ENCODE assay signal across 15 mouse cellular contexts in the genomic region with DNA sequence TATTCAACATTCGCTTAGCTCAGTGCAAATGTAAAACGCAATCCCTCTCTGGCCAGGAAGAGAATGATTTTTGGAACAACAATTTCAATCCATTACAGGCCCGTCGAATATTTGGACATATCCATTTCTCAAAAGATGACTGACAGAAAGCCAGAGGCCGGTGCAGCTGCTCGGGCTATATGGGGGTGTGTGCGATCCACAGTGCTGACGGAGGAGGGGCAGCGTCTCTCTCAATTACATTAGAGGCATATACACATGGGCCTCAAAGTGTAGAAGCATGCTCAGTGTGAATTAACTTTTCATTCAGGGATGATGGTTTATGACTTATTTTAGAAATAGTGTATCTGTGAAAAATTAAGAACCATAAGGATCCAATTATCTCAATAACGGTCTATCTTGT.
"Had no signal": no experiment of that assay in that cellular context is flagged by ENCODE, and none has a peak within 500 bp of the region (broad histone marks: within the 10 kb centered on the region; RNA-seq: fewer than 3 reads in every experiment).

No protein-coding gene starts in this region.

- H3K9me3 ChIP-seq: neural tube, embryonic 15.5 days; stomach, embryonic 15.5 days had no signal

- H3K4me2 ChIP-seq: neural tube, embryonic 15.5 days; stomach, embryonic 15.5 days had no signal

- DNase-seq: retina, postnatal 1 day; right cerebral cortex, adult 18-20 months; right cerebral cortex, postnatal 14 days; right cerebral cortex, postnatal 25 days; right cerebral cortex, postnatal 4 days; spleen, adult 18-20 months; thymus, adult 18-20 months; thymus, adult 2 months; thymus, postnatal 14 days; thymus, postnatal 25 days; thymus, postnatal 36 days; thymus, postnatal 4 days had no signal

- H3K4me3 ChIP-seq: neural tube, embryonic 15.5 days; stomach, embryonic 15.5 days had no signal

- H3K4me1 ChIP-seq: neural tube, embryonic 15.5 days; stomach, embryonic 15.5 days had no signal

- H3K27me3 ChIP-seq: neural tube, embryonic 15.5 days; stomach, embryonic 15.5 days had no signal

- H3K36me3 ChIP-seq: neural tube, embryonic 15.5 days; stomach, embryonic 15.5 days had no signal

- H3K9ac ChIP-seq: neural tube, embryonic 15.5 days; stomach, embryonic 15.5 days had no signal

- H3K27ac ChIP-seq: neural tube, embryonic 15.5 days; stomach, embryonic 15.5 days; stomach, postnatal 0 days had no signal
